Mouse (Mus musculus): Measurements from ENCODE around the gene Cdc25a. TPM values are rescaled to one million over a fixed set of nuclear protein-coding genes. Genes with fewer than 3 reads are reported as not detected.
A peak's percentile ranks its signal among the peaks of the same experiment; 100 is the strongest.

Cdc25a gene
- total RNA-seq (2015; ENCODE audit: low replicate concordance) (10.0 and 11.1 TPM in 2 replicates), total RNA-seq (2017; ENCODE audit: low replicate concordance) (13.5 and 15.8 TPM in 2 replicates)

- ATAC-seq (replicated peaks; ENCODE audit: low FRiP score, poor library complexity, severe bottlenecking): peak; percentile 98
Observed at GRCm38 (mm10) chr9:109874797-109875691, at the start of gene Cdc25a. Gene Cdc25a (plus strand): TSS chr9:109875579.

- ATAC-seq (replicated peaks; ENCODE audit: low FRiP score, poor library complexity, severe bottlenecking): no peak; the same call in 1 of the 2 replicates
Observed at GRCm38 (mm10) chr9:109825739-109826138, 49.6 kb upstream of the Cdc25a start.

- no peak for ATAC-seq (replicated peaks; ENCODE audit: low FRiP score, poor library complexity, severe bottlenecking)
Observed at GRCm38 (mm10) chr9:109826181-109826580, 49.2 kb upstream of the Cdc25a start.

GRCm38 (mm10) chr9:109832391-109833087 lies 42.8 kb upstream of the Cdc25a start, which contains the start of gene Nme6:
Gene Nme6 (plus strand): TSS chr9:109832749.
- ATAC-seq (replicated peaks; ENCODE audit: low FRiP score, poor library complexity, severe bottlenecking): peak; percentile 97

- ATAC-seq (replicated peaks; ENCODE audit: low FRiP score, poor library complexity, severe bottlenecking): 0 out of 2 replicates have a peak, but pooled peaks have one; percentile 9
Observed at GRCm38 (mm10) chr9:109833088-109833412, 42.3 kb upstream of the Cdc25a start.

- ATAC-seq (replicated peaks; ENCODE audit: low FRiP score, poor library complexity, severe bottlenecking): no peak
Observed at GRCm38 (mm10) chr9:109849312-109849758, 26.0 kb upstream of the Cdc25a start, which contains the start of gene Camp. Gene Camp (minus strand): TSS chr9:109849617.

- ATAC-seq (replicated peaks; ENCODE audit: low FRiP score, poor library complexity, severe bottlenecking): no peak
Observed at GRCm38 (mm10) chr9:109850099-109850498, 25.3 kb upstream of the Cdc25a start.

GRCm38 (mm10) chr9:109854341-109854740 lies 21.0 kb upstream of the Cdc25a start:
- no peak for ATAC-seq (replicated peaks; ENCODE audit: low FRiP score, poor library complexity, severe bottlenecking)

- no peak for ATAC-seq (replicated peaks; ENCODE audit: low FRiP score, poor library complexity, severe bottlenecking)
Observed at GRCm38 (mm10) chr9:109855947-109856346, 19.4 kb upstream of the Cdc25a start.

- peak; percentile 85 for ATAC-seq (replicated peaks; ENCODE audit: low FRiP score, poor library complexity, severe bottlenecking)
Observed at GRCm38 (mm10) chr9:109862397-109863044, 12.9 kb upstream of the Cdc25a start.

GRCm38 (mm10) chr9:109863085-109863484 lies 12.3 kb upstream of the Cdc25a start:
- ATAC-seq (replicated peaks; ENCODE audit: low FRiP score, poor library complexity, severe bottlenecking): no peak

GRCm38 (mm10) chr9:109866218-109866617 lies 9.2 kb upstream of the Cdc25a start:
- no peak for ATAC-seq (replicated peaks; ENCODE audit: low FRiP score, poor library complexity, severe bottlenecking)

- no peak for ATAC-seq (replicated peaks; ENCODE audit: low FRiP score, poor library complexity, severe bottlenecking)
Observed at GRCm38 (mm10) chr9:109870983-109871572, 4.3 kb upstream of the Cdc25a start.

- ATAC-seq (replicated peaks; ENCODE audit: low FRiP score, poor library complexity, severe bottlenecking): peak; percentile 51
Observed at GRCm38 (mm10) chr9:109875695-109876601, 569 bp downstream of the Cdc25a start.

- 0 out of 2 replicates have a peak, but pooled peaks have one; percentile 13 for ATAC-seq (replicated peaks; ENCODE audit: low FRiP score, poor library complexity, severe bottlenecking)
Observed at GRCm38 (mm10) chr9:109876756-109877155, 1.4 kb downstream of the Cdc25a start.

GRCm38 (mm10) chr9:109877666-109878065 lies 2.3 kb downstream of the Cdc25a start:
- ATAC-seq (replicated peaks; ENCODE audit: low FRiP score, poor library complexity, severe bottlenecking): no peak

GRCm38 (mm10) chr9:109879305-109879704 lies 3.9 kb downstream of the Cdc25a start:
- ATAC-seq (replicated peaks; ENCODE audit: low FRiP score, poor library complexity, severe bottlenecking): no peak

GRCm38 (mm10) chr9:109886259-109886658 lies 10.9 kb downstream of the Cdc25a start:
- no peak for ATAC-seq (replicated peaks; ENCODE audit: low FRiP score, poor library complexity, severe bottlenecking)

- ATAC-seq (replicated peaks; ENCODE audit: low FRiP score, poor library complexity, severe bottlenecking): no peak
Observed at GRCm38 (mm10) chr9:109887321-109887720, 11.9 kb downstream of the Cdc25a start.

Data from erythroblast, adult 5-6 weeks (primary cell).